Mouse (Mus musculus): ENCODE results near the gene Nmnat3. TPM values are rescaled to one million over a fixed set of nuclear protein-coding genes. Genes with fewer than 3 reads are reported as not detected.

Gene Nmnat3
- polyA plus RNA-seq, 1 experiment from 2014 or later, result 13.7 TPM

- 0 out of 2 replicates have a peak, but pooled peaks cover 8% of the 10 kb centered on the region for H3K9me3 ChIP-seq (replicated peaks; ENCODE audit: control insufficient read depth, low read length)
- no peaks in the 10 kb centered on the region for H3K27me3 ChIP-seq (ENCODE audit: control insufficient read depth, insufficient read depth, low read length)
- H3K4me1 ChIP-seq (ENCODE audit: control insufficient read depth, insufficient read depth, low read length), result no peaks in the 10 kb centered on the region
- no peak overlapping the region for H3K27ac ChIP-seq (ENCODE audit: low read length)
- no peaks in the 10 kb centered on the region for H3K36me3 ChIP-seq (ENCODE audit: control insufficient read depth, insufficient read depth)
- H3K4me3 ChIP-seq (ENCODE audit: low read length), result no peak overlapping the region
- no peak for ATAC-seq (replicated peaks; ENCODE audit: extremely low read depth, insufficient read depth, low FRiP score)
- 62% methylated on average over 3 of the region's 3 CpGs for WGBS
- no peak overlapping the region for H3K9ac ChIP-seq (ENCODE audit: low read length)
- no peak overlapping the region for H3K4me2 ChIP-seq (ENCODE audit: low read depth, low read length)
These were observed 31.6 kb downstream of the Nmnat3 start for GRCm38 (mm10) chr9:98318875-98319274.

DNA sequence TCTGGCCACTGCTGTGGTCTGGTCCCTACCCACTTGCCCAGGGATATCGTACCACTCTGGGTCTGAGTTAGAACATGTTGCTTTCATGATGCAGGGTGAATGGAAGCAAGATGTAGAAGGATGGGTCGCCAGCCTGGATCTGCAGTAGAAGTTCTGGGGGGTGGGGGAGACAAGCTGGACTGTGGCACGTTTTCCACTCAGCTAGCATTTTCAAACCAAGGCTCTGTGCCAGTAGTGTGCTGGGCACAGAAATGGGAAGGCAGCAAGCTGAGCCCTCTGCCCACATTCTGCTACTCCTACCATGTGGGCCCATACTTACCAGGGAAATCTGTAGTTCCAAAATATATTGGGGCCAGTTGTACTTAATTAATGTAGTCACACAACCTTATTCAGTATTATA is 33.5 kb downstream of the Nmnat3 start:
- Histone ChIP-seq H3K9me3 (replicated peaks; ENCODE audit: control insufficient read depth, low read length) (0 out of 2 replicates have a peak, but pooled peaks cover 8% of the 10 kb centered on the region), H3K27ac (ENCODE audit: low read length) (no peak overlapping the region), H3K9ac (ENCODE audit: low read length) (no peak overlapping the region), H3K4me1 (ENCODE audit: control insufficient read depth, insufficient read depth, low read length) (no peaks in the 10 kb centered on the region), H3K4me3 (ENCODE audit: low read length) (no peak overlapping the region), H3K36me3 (ENCODE audit: control insufficient read depth, insufficient read depth) (no peaks in the 10 kb centered on the region), H3K27me3 (ENCODE audit: control insufficient read depth, insufficient read depth, low read length) (no peaks in the 10 kb centered on the region), H3K4me2 (ENCODE audit: low read depth, low read length) (no peak overlapping the region)
- 82% methylated on average over 3 of the region's 3 CpGs for WGBS
- no peak for ATAC-seq (replicated peaks; ENCODE audit: extremely low read depth, insufficient read depth, low FRiP score)

- Histone ChIP-seq H3K4me2 (ENCODE audit: low read depth, low read length) (no peak overlapping the region), H3K27me3 (ENCODE audit: control insufficient read depth, insufficient read depth, low read length) (no peaks in the 10 kb centered on the region), H3K27ac (ENCODE audit: low read length) (no peak overlapping the region), H3K4me3 (ENCODE audit: low read length) (no peak overlapping the region), H3K4me1 (ENCODE audit: control insufficient read depth, insufficient read depth, low read length) (peaks cover 4% of the 10 kb centered on the region), H3K9ac (ENCODE audit: low read length) (no peak overlapping the region), H3K9me3 (replicated peaks; ENCODE audit: control insufficient read depth, low read length) (0 out of 2 replicates have a peak, but pooled peaks cover 8% of the 10 kb centered on the region), H3K36me3 (ENCODE audit: control insufficient read depth, insufficient read depth) (no peaks in the 10 kb centered on the region)
- WGBS, result 83% methylated on average over 1 of the region's 1 CpGs
- ATAC-seq (replicated peaks; ENCODE audit: extremely low read depth, insufficient read depth, low FRiP score), result no peak
These were observed 38.9 kb downstream of the Nmnat3 start for GRCm38 (mm10) chr9:98326088-98326487.

DNA sequence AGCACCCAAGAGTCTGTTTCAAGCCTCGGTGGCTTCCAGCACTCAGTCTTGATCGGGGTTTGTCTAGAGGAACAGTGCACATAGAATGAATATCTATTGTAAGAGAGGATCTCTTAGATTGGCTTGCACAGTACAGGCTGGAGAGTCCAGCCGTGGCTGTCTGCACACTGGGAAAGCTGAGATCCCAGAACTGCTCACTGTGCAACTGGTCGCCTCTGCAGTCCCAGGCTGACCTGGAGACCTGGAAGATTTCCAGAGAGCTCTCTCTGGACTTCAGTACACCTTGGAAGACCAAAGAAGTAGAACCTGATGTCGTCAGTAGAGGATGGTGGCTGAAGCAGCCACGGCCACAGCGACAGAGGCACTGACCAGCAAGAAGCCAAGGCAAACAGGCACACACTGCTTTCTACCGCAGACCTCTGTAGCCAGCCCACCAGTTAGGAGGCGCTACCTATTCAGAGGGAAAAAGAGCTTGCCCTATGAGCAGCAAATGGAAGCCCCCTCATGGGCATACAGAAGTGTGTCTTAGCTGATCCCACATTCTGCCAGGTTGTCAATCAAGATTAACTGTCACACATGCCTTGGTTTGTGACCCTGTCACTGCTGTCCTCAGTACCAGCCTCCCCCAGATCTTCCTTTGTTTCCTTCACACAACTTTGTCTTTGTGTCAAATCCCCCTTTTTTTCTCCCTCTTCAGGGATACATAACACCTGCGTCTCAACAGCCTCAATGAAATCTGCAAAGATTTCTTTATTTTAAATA is 41.4 kb downstream of the Nmnat3 start:
- WGBS, result 90% methylated on average over 10 of the region's 10 CpGs
- H3K4me1 ChIP-seq (ENCODE audit: control insufficient read depth, insufficient read depth, low read length), result peaks cover 4% of the 10 kb centered on the region
- H3K4me3 ChIP-seq (ENCODE audit: low read length), result no peak overlapping the region
- no peak overlapping the region for H3K4me2 ChIP-seq (ENCODE audit: low read depth, low read length)
- no peak overlapping the region for H3K27ac ChIP-seq (ENCODE audit: low read length)
- ATAC-seq (replicated peaks; ENCODE audit: extremely low read depth, insufficient read depth, low FRiP score), result no peak
- H3K27me3 ChIP-seq (ENCODE audit: control insufficient read depth, insufficient read depth, low read length), result no peaks in the 10 kb centered on the region
- H3K9me3 ChIP-seq (replicated peaks; ENCODE audit: control insufficient read depth, low read length), result no peaks in the 10 kb centered on the region
- no peaks in the 10 kb centered on the region for H3K36me3 ChIP-seq (ENCODE audit: control insufficient read depth, insufficient read depth)
- H3K9ac ChIP-seq (ENCODE audit: low read length), result no peak overlapping the region

- WGBS, result 61% methylated on average over 20 of the region's 20 CpGs
- H3K27me3 ChIP-seq (ENCODE audit: control insufficient read depth, insufficient read depth, low read length), result no peaks in the 10 kb centered on the region
- no peak overlapping the region for H3K4me3 ChIP-seq (ENCODE audit: low read length)
- ATAC-seq (replicated peaks; ENCODE audit: extremely low read depth, insufficient read depth, low FRiP score), result peak; percentile 69
- peaks cover 4% of the 10 kb centered on the region for H3K4me1 ChIP-seq (ENCODE audit: control insufficient read depth, insufficient read depth, low read length)
- no peak overlapping the region for H3K9ac ChIP-seq (ENCODE audit: low read length)
- H3K27ac ChIP-seq (ENCODE audit: low read length), result 0 out of 2 replicates have a peak overlapping the region, but pooled peaks have one; percentile 27
- H3K9me3 ChIP-seq (replicated peaks; ENCODE audit: control insufficient read depth, low read length), result no peaks in the 10 kb centered on the region
- no peak overlapping the region for H3K4me2 ChIP-seq (ENCODE audit: low read depth, low read length)
- H3K36me3 ChIP-seq (ENCODE audit: control insufficient read depth, insufficient read depth), result no peaks in the 10 kb centered on the region
These were observed 42.3 kb downstream of the Nmnat3 start for GRCm38 (mm10) chr9:98329274-98330105.

- no peaks in the 10 kb centered on the region; the same call in 1 of the 2 replicates for H3K4me1 ChIP-seq (ENCODE audit: control insufficient read depth, insufficient read depth, low read length)
- H3K4me3 ChIP-seq (ENCODE audit: low read length), result no peak overlapping the region
- H3K9ac ChIP-seq (ENCODE audit: low read length), result no peak overlapping the region
- no peaks in the 10 kb centered on the region for H3K27me3 ChIP-seq (ENCODE audit: control insufficient read depth, insufficient read depth, low read length)
- no peak for ATAC-seq (replicated peaks; ENCODE audit: extremely low read depth, insufficient read depth, low FRiP score)
- H3K9me3 ChIP-seq (replicated peaks; ENCODE audit: control insufficient read depth, low read length), result no peaks in the 10 kb centered on the region
- 46% methylated on average over 3 of the region's 3 CpGs for WGBS
- no peak overlapping the region for H3K4me2 ChIP-seq (ENCODE audit: low read depth, low read length)
- H3K27ac ChIP-seq (ENCODE audit: low read length), result no peak overlapping the region
- no peaks in the 10 kb centered on the region for H3K36me3 ChIP-seq (ENCODE audit: control insufficient read depth, insufficient read depth)
These were observed 46.1 kb downstream of the Nmnat3 start for GRCm38 (mm10) chr9:98333219-98333754.

DNA sequence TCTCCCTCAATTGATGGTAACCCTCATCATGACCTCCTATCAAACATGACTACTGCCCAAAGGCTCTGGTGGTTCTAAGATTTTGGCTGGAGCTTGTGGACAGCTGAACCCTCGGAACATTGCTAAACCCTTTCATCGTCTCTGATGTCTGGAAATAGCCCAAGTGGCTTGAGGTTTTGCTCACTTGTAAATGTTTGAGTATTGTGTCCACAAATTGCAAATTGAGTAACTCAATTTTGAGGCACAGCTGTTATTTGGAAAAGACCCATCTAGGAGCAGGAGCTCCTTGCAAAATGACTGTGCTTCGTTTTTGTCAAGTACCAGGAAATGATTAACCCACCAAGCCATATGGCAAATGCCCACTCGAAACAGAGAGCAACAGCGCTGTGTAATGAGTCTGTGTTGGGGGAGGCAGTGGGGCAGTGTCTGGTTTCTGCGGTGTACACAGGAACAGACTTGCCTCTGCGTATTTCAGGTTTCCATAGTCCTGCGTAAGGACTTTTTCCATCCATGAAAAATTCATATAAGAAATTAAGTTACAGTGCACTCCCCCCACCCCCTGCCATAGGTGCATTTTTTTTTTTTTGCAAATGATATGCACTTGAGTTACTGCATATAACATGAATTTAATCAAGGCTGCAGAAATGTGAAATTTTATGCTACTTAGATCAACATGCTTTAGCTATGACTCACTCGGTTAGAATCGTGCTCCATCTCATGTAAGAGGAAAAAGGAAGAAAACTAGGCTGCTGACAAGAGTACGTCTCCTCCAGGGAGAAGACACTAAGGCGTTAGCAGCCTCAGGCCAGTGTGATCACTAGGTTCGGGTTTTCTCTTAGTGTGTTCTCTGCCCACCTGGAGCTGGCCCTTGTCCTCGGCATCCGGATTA is 50.9 kb downstream of the Nmnat3 start:
- Histone ChIP-seq H3K27ac (ENCODE audit: low read length) (no peak overlapping the region), H3K36me3 (ENCODE audit: control insufficient read depth, insufficient read depth) (no peaks in the 10 kb centered on the region), H3K4me1 (ENCODE audit: control insufficient read depth, insufficient read depth, low read length) (no peaks in the 10 kb centered on the region), H3K27me3 (ENCODE audit: control insufficient read depth, insufficient read depth, low read length) (no peaks in the 10 kb centered on the region), H3K9ac (ENCODE audit: low read length) (no peak overlapping the region), H3K4me3 (ENCODE audit: low read length) (no peak overlapping the region), H3K4me2 (ENCODE audit: low read depth, low read length) (no peak overlapping the region), H3K9me3 (replicated peaks; ENCODE audit: control insufficient read depth, low read length) (no peaks in the 10 kb centered on the region)
- 71% methylated on average over 15 of the region's 15 CpGs for WGBS
- no peak for ATAC-seq (replicated peaks; ENCODE audit: extremely low read depth, insufficient read depth, low FRiP score)

DNA sequence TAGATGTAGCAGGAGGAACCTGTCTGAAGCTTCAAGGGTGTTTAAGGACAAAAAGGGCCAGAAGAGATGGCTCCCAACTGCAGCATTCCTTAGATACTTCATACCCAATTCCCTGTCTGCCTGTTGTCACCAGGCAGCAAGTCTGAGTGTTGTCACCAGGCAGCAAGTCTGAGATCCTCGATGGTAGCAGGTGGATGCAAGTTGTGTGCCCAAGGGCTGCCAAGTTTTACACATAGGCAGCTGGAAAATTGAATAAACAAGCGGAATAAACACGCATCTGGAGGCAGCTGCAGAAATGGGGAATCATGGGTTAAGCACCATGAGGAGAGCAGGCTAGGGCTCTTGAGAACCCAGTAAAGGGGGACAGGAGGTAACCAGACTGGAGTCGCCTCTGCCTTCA is 52.7 kb downstream of the Nmnat3 start:
- H3K27ac ChIP-seq (ENCODE audit: low read length), result no peak overlapping the region
- H3K27me3 ChIP-seq (ENCODE audit: control insufficient read depth, insufficient read depth, low read length), result no peaks in the 10 kb centered on the region
- H3K4me3 ChIP-seq (ENCODE audit: low read length), result no peak overlapping the region
- no peaks in the 10 kb centered on the region for H3K4me1 ChIP-seq (ENCODE audit: control insufficient read depth, insufficient read depth, low read length)
- no peaks in the 10 kb centered on the region for H3K36me3 ChIP-seq (ENCODE audit: control insufficient read depth, insufficient read depth)
- no peak for ATAC-seq (replicated peaks; ENCODE audit: extremely low read depth, insufficient read depth, low FRiP score)
- no peak overlapping the region for H3K9ac ChIP-seq (ENCODE audit: low read length)
- no peaks in the 10 kb centered on the region for H3K9me3 ChIP-seq (replicated peaks; ENCODE audit: control insufficient read depth, low read length)
- H3K4me2 ChIP-seq (ENCODE audit: low read depth, low read length), result no peak overlapping the region
- WGBS, result 58% methylated on average over 4 of the region's 4 CpGs
